Mouse (Mus musculus) thymus, postnatal 10 days (tissue): ENCODE results near the gene Pkn2.

Source experiments
- DNase-seq, 2 experiments: peaks; one replicate each; pipeline ENCODE4 v3.0.0; 2021; ENCODE audit warnings: low spot score in 2 of 2

The Pkn2 gene

DNA sequence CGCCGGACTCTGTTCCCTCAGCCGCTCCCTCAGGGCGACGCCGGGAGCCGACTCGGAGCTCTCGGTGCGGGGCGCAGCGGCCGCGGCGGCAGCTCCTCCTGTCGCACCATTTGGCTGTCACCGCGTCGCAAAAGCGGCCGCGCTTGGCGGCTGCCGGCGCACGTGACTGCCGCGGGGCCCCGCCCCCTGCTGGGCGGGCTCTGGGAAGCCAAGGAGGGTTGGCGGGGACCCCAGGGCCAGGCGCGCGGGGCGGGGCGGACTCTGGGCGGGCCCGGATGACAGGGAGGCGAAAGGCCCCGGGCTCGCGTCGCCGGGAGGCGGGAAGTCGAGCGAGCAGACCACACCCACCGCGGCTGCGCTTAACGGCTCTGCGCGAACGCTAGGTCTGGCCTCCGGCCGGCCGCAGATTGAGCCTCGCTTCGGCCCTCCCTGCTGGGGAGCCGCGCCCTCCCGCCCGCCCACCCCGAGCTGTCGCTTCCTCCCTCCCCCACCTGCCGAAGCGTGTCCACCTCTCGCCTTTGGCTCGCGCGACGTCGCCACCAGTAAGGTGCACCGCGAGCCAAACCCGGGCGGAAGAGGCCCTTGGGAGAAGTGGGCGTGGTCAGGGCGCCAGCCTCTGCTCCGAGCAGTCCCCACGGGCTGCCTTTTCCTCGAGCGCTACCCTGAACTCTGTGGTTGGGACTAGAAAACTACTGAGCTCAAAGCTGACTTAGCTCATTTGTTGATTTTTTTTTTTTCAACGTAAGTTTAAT is at the start of gene Pkn2:
Pkn2 (minus strand) TSS at position 133 of the 752 bp plus-strand sequence.
- DNase-seq, result peak; percentile 98 to 99

DNA sequence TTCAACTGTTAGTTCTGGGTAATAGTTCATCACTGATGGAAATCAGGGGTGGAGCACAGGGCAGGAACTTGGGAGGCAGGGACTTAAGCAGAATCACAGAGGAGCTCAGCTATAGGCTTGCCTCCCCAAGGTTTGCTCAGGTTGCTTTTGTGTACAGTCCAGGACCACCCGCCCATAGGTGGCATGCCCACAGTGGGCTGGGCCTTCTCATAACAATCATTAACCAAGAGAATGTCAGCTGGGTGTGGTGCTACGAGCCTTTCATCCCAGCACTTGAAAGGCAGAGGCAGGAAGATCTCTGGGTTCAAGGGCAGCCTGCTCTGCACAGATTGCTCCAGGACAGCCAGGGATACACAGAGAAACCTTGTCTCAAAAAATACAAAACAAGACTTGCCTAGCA is 48.1 kb upstream of the Pkn2 start:
- no peak for DNase-seq

DNA sequence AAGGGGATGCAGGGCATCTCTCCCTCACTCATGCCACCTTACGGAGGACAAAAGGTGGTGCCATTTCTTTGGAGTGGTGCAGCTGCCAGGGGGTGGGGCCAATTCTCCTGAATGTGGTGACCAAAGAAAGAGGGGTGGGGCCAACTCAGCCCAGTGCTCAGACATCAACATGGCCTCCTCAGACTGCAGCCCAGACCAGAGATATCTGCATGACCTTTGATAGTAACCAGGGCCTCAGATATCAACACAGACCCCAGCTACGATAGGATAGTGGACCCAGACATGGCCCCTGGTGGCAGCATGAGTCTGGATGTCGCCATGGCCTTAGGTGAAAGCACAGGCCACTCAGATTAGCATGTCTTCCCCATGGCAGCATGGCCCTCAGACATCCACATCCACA is 45.5 kb upstream of the Pkn2 start:
- no peak for DNase-seq

GRCm38 (mm10) chr3:142924831-142925348 is 43.1 kb upstream of the Pkn2 start:
- DNase-seq, result no peak

GRCm38 (mm10) chr3:142919070-142919469 is 37.3 kb upstream of the Pkn2 start:
- DNase-seq, result no peak

- DNase-seq, result no peak
These were observed 36.1 kb upstream of the Pkn2 start for GRCm38 (mm10) chr3:142917760-142918439.

DNA sequence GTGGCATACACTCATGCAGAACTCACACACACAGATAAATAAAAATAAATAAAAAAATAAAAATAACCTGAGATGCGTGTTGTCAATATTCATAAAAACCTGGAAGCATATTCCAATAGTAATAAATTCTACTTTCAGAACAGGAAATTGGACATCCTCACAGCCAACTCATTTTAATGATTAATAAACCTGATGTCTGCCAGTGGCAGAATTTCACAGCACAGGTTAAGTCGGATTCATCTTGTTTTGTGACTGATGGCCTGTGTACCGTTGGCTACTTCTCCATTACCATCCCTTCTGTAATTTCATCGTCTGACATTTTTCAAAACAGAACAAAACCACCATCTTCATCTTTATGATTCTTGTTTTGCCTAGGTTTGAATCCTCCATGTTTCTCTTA is 35.4 kb upstream of the Pkn2 start:
- no peak for DNase-seq

DNA sequence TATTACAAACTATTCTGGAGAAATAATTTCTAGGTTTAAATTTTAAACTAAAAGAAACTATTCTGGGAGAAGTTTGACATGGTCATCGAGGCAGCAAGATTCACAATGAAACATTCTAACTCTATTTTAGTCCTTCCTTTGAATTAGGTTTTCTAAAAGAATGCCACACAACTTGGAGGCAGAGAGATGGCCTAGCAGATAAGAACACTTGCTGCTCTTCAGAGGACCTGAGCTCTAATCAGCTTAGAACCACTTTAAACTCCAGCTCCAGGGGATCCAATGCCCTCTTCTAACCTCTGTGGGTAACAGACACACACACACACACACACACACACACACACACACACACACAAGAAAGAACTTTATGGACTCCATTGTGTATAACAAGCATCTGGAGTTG is 31.5 kb upstream of the Pkn2 start:
- DNase-seq, result no peak

- DNase-seq, result no peak
These were observed 17.9 kb upstream of the Pkn2 start for GRCm38 (mm10) chr3:142899683-142900082.

- DNase-seq, result peak; percentile 13 to 20
These were observed 17.2 kb upstream of the Pkn2 start for GRCm38 (mm10) chr3:142898949-142899396.

DNA sequence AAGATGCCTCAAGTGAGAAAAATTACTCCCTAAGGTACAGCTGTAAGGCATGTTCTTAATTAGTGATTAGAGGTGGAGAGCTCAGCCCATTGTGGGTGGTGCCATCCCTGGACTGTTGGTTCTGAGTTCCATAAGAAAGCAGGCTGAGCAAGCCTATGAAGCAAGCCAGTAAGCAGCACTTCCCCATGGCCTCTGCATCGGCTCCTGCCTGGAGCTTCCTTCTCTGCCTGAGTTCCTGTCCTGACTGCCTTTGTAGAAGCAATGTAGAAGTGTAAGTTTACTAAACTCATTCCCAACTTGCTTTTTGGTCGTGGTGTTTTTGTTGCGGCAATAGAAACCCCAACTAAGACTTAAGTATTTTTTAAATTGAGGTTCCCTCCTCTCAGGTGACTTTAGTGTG is 8.6 kb upstream of the Pkn2 start:
- no peak for DNase-seq

- no peak for DNase-seq
These were observed 5.2 kb upstream of the Pkn2 start for GRCm38 (mm10) chr3:142886963-142887362.

- DNase-seq, result no peak
These were observed 2.8 kb upstream of the Pkn2 start for GRCm38 (mm10) chr3:142884594-142884993.

DNA sequence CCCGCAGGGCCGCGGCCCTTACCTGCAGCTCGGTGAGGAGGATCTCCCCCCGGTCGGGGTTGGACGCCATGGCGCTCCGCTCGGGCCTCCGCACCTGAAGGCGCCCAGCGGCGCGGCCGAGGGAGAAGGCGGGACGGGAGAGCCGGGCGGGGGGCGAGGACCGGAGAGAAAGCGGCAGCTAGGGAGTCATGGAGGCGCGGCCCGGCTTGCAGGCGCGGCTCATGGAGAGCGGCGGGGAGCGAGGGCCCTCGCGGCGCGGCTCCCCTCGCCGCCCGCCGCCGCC is 274 bp downstream of the Pkn2 start:
- DNase-seq, result no peak

GRCm38 (mm10) chr3:142880790-142881588 is 815 bp downstream of the Pkn2 start:
- peak in 1 of 2 experiments; percentile 65 for DNase-seq

GRCm38 (mm10) chr3:142863236-142863635 is 18.6 kb downstream of the Pkn2 start:
- DNase-seq, result no peak

GRCm38 (mm10) chr3:142856832-142857231 is 25.0 kb downstream of the Pkn2 start:
- DNase-seq, result no peak

- no peak for DNase-seq
These were observed 25.8 kb downstream of the Pkn2 start for GRCm38 (mm10) chr3:142855961-142856472.

DNA sequence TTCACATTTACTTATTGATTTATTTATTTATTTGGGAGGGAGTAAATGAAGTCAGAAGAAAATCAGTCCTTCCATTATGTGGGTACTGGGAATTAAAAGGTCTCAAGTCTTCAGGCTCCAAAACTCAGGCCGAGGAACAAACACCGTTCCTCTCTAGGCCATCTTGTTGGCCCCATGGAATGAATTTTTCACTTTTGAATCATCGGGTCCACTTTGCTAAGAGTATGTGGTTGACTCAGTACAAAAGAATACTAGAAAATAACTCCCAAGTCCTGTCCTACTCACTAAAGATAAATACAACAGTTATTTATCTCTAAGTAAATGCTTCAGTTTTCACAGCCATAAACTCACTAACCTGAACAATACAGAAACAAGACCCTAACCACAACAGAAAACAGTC is 28.9 kb downstream of the Pkn2 start:
- no peak for DNase-seq

DNA sequence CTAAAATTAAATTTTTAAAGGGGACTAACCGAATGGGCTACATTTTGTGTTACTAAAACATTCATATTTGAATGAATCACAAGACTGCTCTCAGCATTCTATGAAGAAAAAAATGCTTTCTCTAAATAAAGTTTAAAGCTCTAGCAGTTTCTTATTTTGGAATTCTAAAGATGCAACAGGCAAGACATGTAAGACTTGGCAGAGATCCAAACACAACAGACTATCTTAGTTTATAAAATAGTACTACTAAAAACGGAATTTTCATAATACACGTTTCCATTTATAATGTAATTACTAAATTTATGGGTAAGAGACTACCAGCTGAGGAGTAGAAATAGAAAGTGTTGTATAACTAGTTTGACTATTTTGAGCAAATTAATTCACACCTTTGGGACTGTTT is 30.2 kb downstream of the Pkn2 start:
- DNase-seq, result no peak

- no peak for DNase-seq
These were observed 41.8 kb downstream of the Pkn2 start for GRCm38 (mm10) chr3:142839961-142840360.

DNA sequence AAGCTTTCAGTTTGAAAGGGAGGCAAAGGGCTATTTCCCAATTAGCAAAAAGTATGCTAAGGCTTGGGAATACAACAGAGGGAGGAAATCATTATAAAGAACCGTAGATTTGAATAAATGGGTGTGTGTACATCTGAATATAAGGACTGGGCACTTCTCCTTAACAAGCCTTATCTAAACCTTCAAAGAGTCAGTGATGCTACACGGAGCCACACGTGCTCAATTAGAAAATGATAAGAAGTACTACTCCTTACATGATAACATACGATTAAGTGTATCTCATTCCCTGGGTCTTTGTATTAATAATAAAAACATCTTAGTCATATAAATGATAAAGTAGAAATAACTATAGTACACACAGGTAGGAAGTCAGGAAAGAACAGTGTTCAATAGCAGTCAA is 47.0 kb downstream of the Pkn2 start:
- DNase-seq, result no peak
